Mouse (Mus musculus): ENCODE measurements around the gene Kantr. TPM values are rescaled to one million over a fixed set of nuclear protein-coding genes. Genes with fewer than 3 reads are reported as not detected.

Gene Kantr
- polyA plus RNA-seq, 1 experiment from 2014 or later, result 14.8 TPM

Other genes with a start within 250 kb of the Kantr start
- gene Iqsec2, start 183.2 kb downstream of the Kantr start, polyA plus RNA-seq (2016; fragmentation: Nextera tagmentation; extraction: Ambion mirVana), result 1.00 and 1.4 TPM in 2 replicates
- gene Kdm5c, start 94.5 kb downstream of the Kantr start, polyA plus RNA-seq (2016; fragmentation: Nextera tagmentation; extraction: Ambion mirVana), result 64.1 and 74.5 TPM in 2 replicates
- 31.9 and 35.2 TPM in 2 replicates for gene Tspyl2, start 14.9 kb upstream of the Kantr start, polyA plus RNA-seq (2016; fragmentation: Nextera tagmentation; extraction: Ambion mirVana)
- 4.4 and 7.1 TPM in 2 replicates for gene Gpr173, start 41.2 kb upstream of the Kantr start, polyA plus RNA-seq (2016; fragmentation: Nextera tagmentation; extraction: Ambion mirVana)
- not detected in 2 replicates for gene Cldn34a, start 235.8 kb upstream of the Kantr start, polyA plus RNA-seq (2016; fragmentation: Nextera tagmentation; extraction: Ambion mirVana)